Mouse (Mus musculus) intestine, embryonic 14.5 days (tissue): ENCODE data around the gene Smoc1. TPM values are rescaled to one million over a fixed set of nuclear protein-coding genes. Genes with fewer than 3 reads are reported as not detected.

Experiments
- ATAC-seq: fragments of 200-750 bp; cut with Nextera tagmentation; replicated peaks from 2 replicates; pipeline ENCODE4 v1.8.0; 2017; ENCODE audit warnings: low read depth, moderate number of reproducible peaks, moderate TSS enrichment, moderate library complexity; ENCODE audit not compliant: low FRiP score, low TSS enrichment
- DNase-seq: peaks from one replicate; pipeline ENCODE4 v3.0.0-alpha.2; 2018; ENCODE audit warnings: low spot score
- H3K27ac ChIP-seq: fragments of 300-500 bp; sonication (generic); 2 replicates; pipeline ENCODE4 v1.5.1; 2014; ENCODE audit warnings: low read depth, mild to moderate bottlenecking, control low read depth
- H3K27me3 ChIP-seq: fragments of 300-500 bp; sonication (generic); replicated peaks from 2 replicates; pipeline ENCODE4 v1.6.1; 2014; ENCODE audit warnings: low read length, control low read depth; ENCODE audit not compliant: control insufficient read depth, insufficient read depth
- H3K36me3 ChIP-seq: fragments of 300-500 bp; sonication (generic); 2 replicates; pipeline ENCODE4 v1.6.1; 2014; ENCODE audit warnings: low read length, control low read depth; ENCODE audit not compliant: control insufficient read depth, insufficient read depth
- H3K4me1 ChIP-seq: fragments of 300-500 bp; sonication (generic); replicated peaks from 2 replicates; pipeline ENCODE4 v1.6.1; 2014; ENCODE audit warnings: low read length, control low read depth, mixed read lengths; ENCODE audit not compliant: control insufficient read depth, insufficient read depth
- H3K4me2 ChIP-seq: fragments of 300-500 bp; sonication (generic); 2 replicates; pipeline ENCODE4 v1.6.1; 2014; ENCODE audit warnings: low read length
- H3K4me3 ChIP-seq: fragments of 300-500 bp; sonication (generic); 2 replicates; pipeline ENCODE4 v1.5.1; 2014; ENCODE audit warnings: low read depth, low read length, control low read depth, mixed read lengths
- H3K9ac ChIP-seq: fragments of 300-500 bp; sonication (generic); 2 replicates; pipeline ENCODE4 v1.6.1; 2014; ENCODE audit warnings: mild to moderate bottlenecking, low read length
- H3K9me3 ChIP-seq: fragments of 300-500 bp; sonication (generic); 2 replicates; pipeline ENCODE4 v1.6.1; 2016; ENCODE audit warnings: low read length, control low read depth; ENCODE audit not compliant: control insufficient read depth
- WGBS: fragments of 180-500 bp; shearing (Covaris S2); extraction: QIAGEN DNeasy Blood & Tissue Kit; methylation state at CpG from one replicate; pipeline ENCODE4 v1.1.7; 2014; 5-methylcytosine and 5-hydroxymethylcytosine counted together
- polyA plus RNA-seq: library from polyadenylated mRNA; unstranded; fragments of >200 nt; fragmentation: Nextera tagmentation; extraction: Ambion mirVana; gene quantifications from 2 replicates; pipeline ENCODE4 v1.2.1, GENCODE M21; 2014

The Smoc1 gene
- polyA plus RNA-seq, 1 experiment from 2014 or later = 10.9 TPM

DNA sequence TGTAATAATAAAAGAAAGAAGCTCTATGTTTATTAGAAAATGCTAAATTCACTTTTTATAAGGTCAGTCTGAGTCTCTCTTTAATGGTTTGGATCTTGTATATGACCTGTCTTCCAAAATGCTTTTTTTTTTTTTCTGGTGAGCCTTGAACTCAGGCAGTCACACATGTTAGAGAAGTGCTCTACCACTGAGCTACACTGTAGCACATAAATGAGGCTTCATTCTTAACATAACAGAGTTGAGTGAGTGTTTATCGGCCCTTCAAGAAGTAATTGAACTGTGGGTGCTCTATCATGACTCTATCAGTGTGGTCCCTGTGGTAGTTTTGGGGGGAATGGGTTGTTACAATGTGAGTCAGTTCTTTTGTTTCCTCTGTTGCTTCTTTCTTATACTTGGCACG, 167.4 kb downstream of the Smoc1 start:
- no peak for ATAC-seq
- H3K9me3 ChIP-seq = no peaks in the 10 kb centered on the region
- no peak for DNase-seq
- no peaks in the 10 kb centered on the region for H3K27me3 ChIP-seq
- no peak overlapping the region for H3K9ac ChIP-seq
- H3K4me2 ChIP-seq = no peak overlapping the region
- no peaks in the 10 kb centered on the region for H3K4me1 ChIP-seq
- no peaks in the 10 kb centered on the region for H3K36me3 ChIP-seq
- H3K4me3 ChIP-seq = no peak overlapping the region
- WGBS = 75% methylated on average over 2 of the region's 2 CpGs
- H3K27ac ChIP-seq = no peak overlapping the region

DNA sequence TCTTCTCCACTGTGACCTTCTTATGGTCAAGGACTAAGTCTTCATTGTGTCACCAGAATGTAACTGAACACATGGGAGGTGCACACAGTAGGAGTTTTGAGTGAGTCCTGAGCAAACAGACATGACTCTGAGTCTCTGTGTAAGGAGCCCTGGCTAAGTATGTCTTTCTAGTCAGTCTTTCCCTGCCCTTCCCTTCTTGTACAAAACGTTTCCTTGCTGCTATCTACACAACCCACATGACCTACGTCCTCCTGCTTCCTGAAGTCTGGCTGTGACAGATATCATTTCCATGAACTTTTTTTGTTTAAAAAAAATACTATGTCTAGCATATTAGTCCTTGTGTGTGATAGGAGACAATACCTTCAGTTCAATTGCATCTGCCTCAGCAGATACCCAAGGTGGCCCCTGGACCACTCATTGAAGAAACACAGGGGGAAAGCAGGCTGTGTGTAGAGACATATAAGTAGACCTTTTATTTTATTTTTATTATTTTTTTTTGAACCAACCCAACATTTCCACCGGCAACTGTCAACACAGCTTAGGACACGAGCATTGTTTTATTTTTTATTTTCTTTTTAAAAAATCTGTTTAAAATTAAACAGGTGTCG, 171.0 kb downstream of the Smoc1 start:
- ATAC-seq (no peak), DNase-seq (no peak)
- no peaks in the 10 kb centered on the region for H3K4me1 ChIP-seq
- H3K27me3 ChIP-seq = no peaks in the 10 kb centered on the region
- 69% methylated on average over 5 of the region's 5 CpGs for WGBS
- H3K27ac ChIP-seq = no peak overlapping the region
- no peak overlapping the region for H3K4me3 ChIP-seq
- H3K36me3 ChIP-seq = no peaks in the 10 kb centered on the region
- H3K9ac ChIP-seq = no peak overlapping the region
- no peaks in the 10 kb centered on the region for H3K9me3 ChIP-seq
- no peak overlapping the region for H3K4me2 ChIP-seq

DNA sequence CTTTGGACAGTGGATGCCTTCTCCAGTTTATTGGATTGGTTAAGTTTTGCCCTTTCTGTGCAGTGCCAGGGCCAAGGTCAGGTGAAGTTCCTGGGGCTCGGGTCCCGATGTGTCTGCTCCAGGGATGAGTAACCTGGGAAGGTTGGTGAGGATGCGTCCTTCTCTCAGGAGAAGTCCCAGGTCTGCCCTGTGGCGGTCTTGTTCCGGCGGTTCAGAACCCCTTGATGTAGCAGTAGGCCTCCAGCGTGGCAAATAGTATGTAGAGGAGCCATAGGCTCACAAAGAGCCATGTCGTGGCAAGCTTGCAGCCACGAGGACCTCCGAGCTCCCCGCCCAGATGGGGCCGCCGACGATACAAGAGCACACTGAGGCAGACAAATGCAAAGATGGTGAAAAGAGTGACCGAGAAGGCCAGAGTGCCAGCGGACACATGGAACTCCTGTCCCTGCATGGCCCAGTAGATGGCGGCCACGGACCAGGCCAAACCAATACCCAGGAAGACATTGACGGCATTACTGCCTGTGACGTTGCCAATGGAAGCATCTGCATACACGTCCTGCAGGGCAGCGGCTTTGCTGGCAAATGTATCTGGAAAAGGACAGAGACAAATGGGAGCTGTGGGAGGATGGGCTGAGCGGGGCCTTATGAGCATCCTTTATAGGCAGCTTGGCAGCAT, 172.8 kb downstream of the Smoc1 start:
- DNase-seq (peak; percentile 75), ATAC-seq (peak; percentile 75; the same call in 1 of the 2 replicates)
- H3K4me1 ChIP-seq = no peaks in the 10 kb centered on the region
- H3K4me3 ChIP-seq = no peak overlapping the region
- no peaks in the 10 kb centered on the region for H3K27me3 ChIP-seq
- H3K36me3 ChIP-seq = no peaks in the 10 kb centered on the region
- no peaks in the 10 kb centered on the region for H3K9me3 ChIP-seq
- H3K9ac ChIP-seq = no peak overlapping the region
- no peak overlapping the region for H3K4me2 ChIP-seq
- 39% methylated on average over 23 of the region's 23 CpGs for WGBS
- no peak overlapping the region for H3K27ac ChIP-seq

DNA sequence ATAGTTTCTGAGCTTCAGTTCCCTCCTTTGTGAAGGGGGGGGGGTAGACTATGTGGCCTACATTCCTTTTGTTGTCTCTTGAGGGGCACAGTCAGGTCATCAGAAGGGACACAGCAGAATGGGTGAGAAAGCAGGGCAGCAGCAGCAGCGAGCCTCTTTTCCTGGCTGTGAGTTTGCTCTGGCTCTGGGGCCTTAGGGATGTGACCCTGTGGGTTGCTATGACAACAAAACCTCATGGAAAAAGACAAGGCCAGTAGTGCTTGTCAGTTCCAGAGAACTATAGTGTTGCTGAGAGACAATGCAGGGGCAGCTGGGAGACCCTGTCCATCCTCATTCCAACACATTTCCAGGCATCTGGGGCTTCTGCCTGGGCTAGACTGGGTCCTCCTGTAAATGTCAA, 176.6 kb downstream of the Smoc1 start:
- Histone ChIP-seq H3K27ac (no peak overlapping the region), H3K4me1 (no peaks in the 10 kb centered on the region), H3K9me3 (no peaks in the 10 kb centered on the region), H3K27me3 (no peaks in the 10 kb centered on the region), H3K4me2 (no peak overlapping the region), H3K36me3 (no peaks in the 10 kb centered on the region), H3K4me3 (no peak overlapping the region), H3K9ac (no peak overlapping the region)
- DNase-seq (no peak), ATAC-seq (no peak)
- 42% methylated on average over 1 of the region's 1 CpGs for WGBS

DNA sequence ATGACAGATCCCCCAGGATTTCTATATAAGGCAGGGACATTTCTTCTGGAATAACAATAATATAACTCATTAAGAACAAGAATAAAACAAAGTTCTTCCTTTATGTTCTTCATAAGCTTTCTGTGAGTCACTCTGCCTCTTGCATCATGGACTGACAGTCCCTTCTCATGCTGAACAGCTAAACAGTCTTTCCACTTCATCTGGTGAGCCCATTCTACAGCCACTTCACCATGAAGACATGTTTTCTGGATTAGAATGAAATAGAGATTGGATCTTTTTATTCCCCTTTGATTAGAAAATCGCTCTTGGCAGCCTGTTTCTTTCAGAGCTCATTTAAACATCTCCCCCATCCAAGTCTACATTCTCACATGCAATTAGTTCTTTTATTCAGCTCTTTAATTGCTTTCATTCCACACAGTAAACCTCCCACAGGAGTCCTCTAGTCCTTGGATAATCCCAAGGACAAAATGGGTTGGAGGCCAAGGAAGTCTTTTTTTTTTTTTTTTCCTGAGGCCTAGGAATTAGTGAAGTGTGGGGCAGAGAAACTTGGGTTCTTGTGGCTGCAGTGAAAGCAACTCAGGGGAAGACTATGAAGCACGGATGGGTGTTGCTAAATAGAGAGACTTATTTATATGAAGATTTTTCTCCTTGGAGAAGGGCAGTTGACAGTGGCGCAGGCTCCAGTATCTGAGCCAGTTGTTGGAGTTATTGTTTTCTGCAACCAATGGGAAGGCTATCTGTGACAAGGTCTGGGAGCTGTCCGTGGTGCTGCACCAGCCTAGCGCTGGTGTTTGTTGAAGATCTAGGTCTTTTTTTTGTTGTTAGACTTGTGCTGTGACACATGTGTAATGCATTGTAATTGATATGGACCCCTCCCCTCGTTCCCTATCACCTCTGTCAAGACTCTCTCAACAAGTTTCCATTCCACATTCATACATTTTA, 179.3 kb downstream of the Smoc1 start:
- Histone ChIP-seq H3K4me3 (no peak overlapping the region), H3K4me1 (no peaks in the 10 kb centered on the region), H3K9me3 (no peaks in the 10 kb centered on the region), H3K36me3 (no peaks in the 10 kb centered on the region), H3K9ac (no peak overlapping the region), H3K27ac (no peak overlapping the region), H3K4me2 (no peak overlapping the region), H3K27me3 (no peaks in the 10 kb centered on the region)
- ATAC-seq = no peak
- DNase-seq = peak; percentile 87
- WGBS = 22% methylated on average over 6 of the region's 6 CpGs

DNA sequence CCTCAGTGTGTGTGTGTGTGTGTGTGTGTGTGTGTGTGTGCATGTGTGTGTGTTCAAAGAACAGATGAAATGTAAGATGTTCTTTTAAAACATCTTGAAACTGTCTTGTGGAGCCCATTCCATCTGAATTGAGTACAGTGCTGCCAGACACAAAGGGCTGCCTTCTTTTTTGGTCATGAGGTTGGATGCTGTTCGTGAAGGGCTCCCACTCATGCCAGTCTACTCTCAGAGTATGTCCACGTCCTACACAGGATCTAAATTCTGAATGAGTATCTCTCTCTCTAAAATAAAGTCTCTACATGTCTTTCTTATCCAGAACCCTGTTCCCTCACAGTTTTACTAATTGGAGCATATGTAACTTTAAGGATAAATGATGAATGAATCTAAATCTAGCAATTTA, 182.0 kb downstream of the Smoc1 start:
- Histone ChIP-seq H3K27ac (no peak overlapping the region), H3K4me3 (no peak overlapping the region), H3K4me2 (no peak overlapping the region), H3K36me3 (no peaks in the 10 kb centered on the region), H3K27me3 (no peaks in the 10 kb centered on the region), H3K4me1 (no peaks in the 10 kb centered on the region), H3K9ac (no peak overlapping the region), H3K9me3 (no peaks in the 10 kb centered on the region)
- WGBS = 56% methylated on average over 2 of the region's 2 CpGs
- ATAC-seq (no peak), DNase-seq (no peak)

DNA sequence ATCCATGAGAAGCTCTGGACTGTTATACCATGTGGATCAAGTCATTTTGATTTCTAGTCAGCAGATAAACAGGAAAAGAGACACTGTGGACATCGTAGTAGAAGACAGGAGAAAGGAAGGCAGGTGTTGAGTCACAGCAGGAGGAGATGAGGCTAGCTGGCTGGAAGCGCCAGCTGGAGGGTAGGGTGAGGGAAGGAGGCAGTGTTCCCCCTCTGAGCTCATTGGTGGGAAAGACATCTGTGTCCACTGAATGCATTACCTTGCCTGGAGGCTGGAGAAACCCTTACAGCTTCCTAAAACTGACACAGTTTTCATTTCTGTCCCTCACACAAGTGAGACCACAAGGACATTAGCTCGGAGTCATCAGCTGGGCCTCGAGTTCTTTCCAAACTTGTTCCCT, 192.7 kb downstream of the Smoc1 start:
- 67% methylated on average over 4 of the region's 4 CpGs for WGBS
- Histone ChIP-seq H3K9ac (no peak overlapping the region), H3K36me3 (no peaks in the 10 kb centered on the region), H3K4me2 (no peak overlapping the region), H3K9me3 (no peaks in the 10 kb centered on the region), H3K4me1 (no peaks in the 10 kb centered on the region), H3K4me3 (no peak overlapping the region), H3K27ac (no peak overlapping the region), H3K27me3 (no peaks in the 10 kb centered on the region)
- no peak for DNase-seq
- no peak for ATAC-seq

DNA sequence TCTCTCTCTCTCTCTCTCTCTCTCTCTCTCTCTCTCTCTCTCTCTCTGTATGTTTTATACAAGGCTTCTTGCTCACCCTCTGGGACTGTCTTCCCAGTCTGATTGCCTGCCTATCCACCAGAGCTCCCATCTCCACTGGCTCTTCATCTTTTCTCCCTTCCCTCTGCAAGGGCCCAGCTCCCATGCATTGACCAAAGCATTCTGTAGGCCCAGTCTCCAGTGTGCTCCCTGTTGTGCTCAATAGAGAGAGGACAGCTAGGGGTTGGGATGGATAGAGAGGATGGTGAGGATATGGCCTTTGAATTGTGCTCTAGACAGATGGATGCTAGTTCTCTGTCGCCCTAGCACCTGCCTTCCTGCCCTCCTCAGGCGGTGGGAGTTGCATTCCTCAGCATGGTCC, 196.7 kb downstream of the Smoc1 start:
- Histone ChIP-seq H3K4me3 (no peak overlapping the region), H3K4me1 (no peaks in the 10 kb centered on the region), H3K9me3 (no peaks in the 10 kb centered on the region), H3K9ac (no peak overlapping the region), H3K27ac (no peak overlapping the region), H3K27me3 (no peaks in the 10 kb centered on the region), H3K36me3 (no peaks in the 10 kb centered on the region), H3K4me2 (no peak overlapping the region)
- ATAC-seq (no peak), DNase-seq (no peak)
- whole genome bisulfite sequencing = 76% methylated on average over 2 of the region's 2 CpGs
